ENCODE assay signal across 24 mouse cellular contexts in genomic region chr2:91213311-91213710, GRCm38 (mm10). TPM values are rescaled to one million over a fixed set of nuclear protein-coding genes. Genes with fewer than 3 reads are reported as not detected.
A peak's percentile ranks its signal among the peaks of the same experiment; 100 is the strongest.
DNase-seq lines count a peak whose midpoint lies in the region; ATAC-seq and TF ChIP-seq lines count a peak whose summit lies in the region.
"Had no signal": no experiment of that assay in that cellular context is flagged by ENCODE, and none has a peak within 500 bp of the region (broad histone marks: within the 10 kb centered on the region; RNA-seq: fewer than 3 reads in every experiment).

No protein-coding gene starts in this region.

- in situ Hi-C loops in CH12.LX (cut with MboI; ENCODE audit: low pct_ligation_motif_present, low pct_unique_long_range_greater_than_20kb, low sequenced_read_pairs) = no loop called here

- no peak for ATAC-seq in intestine, postnatal 0 days
- no peak for ATAC-seq in intestine, embryonic 15.5 days
- no peak for ATAC-seq in lung, embryonic 14.5 days (ENCODE audit: insufficient read depth)
- ATAC-seq: forebrain, embryonic 15.5 days; midbrain, embryonic 16.5 days had no signal

- no peaks in the 10 kb centered on the region for H3K27me3 ChIP-seq in intestine, postnatal 0 days (replicated peaks; ENCODE audit: control insufficient read depth, insufficient read depth, low read length)
- H3K27me3 ChIP-seq in intestine, embryonic 15.5 days (replicated peaks) = no peaks in the 10 kb centered on the region
- H3K27me3 ChIP-seq in lung, embryonic 14.5 days (ENCODE audit: insufficient read depth, low read length) = no peaks in the 10 kb centered on the region
- H3K27me3 ChIP-seq in CH12.LX (replicated peaks) = no peaks in the 10 kb centered on the region
- H3K27me3 ChIP-seq: forebrain, embryonic 15.5 days; heart, embryonic 13.5 days; limb, embryonic 15.5 days; neural tube, embryonic 15.5 days had no signal

- H3K4me3 ChIP-seq in intestine, postnatal 0 days (ENCODE audit: low read depth, low read length) = no peak overlapping the region
- H3K4me3 ChIP-seq in intestine, embryonic 15.5 days (replicated peaks) = no peak overlapping the region
- no peak overlapping the region for H3K4me3 ChIP-seq in lung, embryonic 14.5 days (ENCODE audit: low read depth, low read length)
- H3K4me3 ChIP-seq in CH12.LX (replicated peaks in 1 of 3; ENCODE audit: low read depth in 2 of 3, low read length in 2 of 3, poor library complexity in 1 of 3) = no peak overlapping the region
- H3K4me3 ChIP-seq: embryonic facial prominence, embryonic 10.5 days; forebrain, embryonic 15.5 days; heart, embryonic 13.5 days; limb, embryonic 15.5 days; neural tube, embryonic 15.5 days had no signal

- no peaks in the 10 kb centered on the region for H3K79me2 ChIP-seq in CH12.LX (replicated peaks; ENCODE audit: control insufficient read depth, extremely low read depth, insufficient read depth, poor library complexity, severe bottlenecking)

- H3K9me3 ChIP-seq in intestine, postnatal 0 days (ENCODE audit: control insufficient read depth) = no peaks in the 10 kb centered on the region
- no peaks in the 10 kb centered on the region for H3K9me3 ChIP-seq in intestine, embryonic 15.5 days
- no peaks in the 10 kb centered on the region for H3K9me3 ChIP-seq in lung, embryonic 14.5 days (ENCODE audit: low read depth, low read length)
- H3K9me3 ChIP-seq in CH12.LX (replicated peaks; ENCODE audit: low read length) = no peaks in the 10 kb centered on the region
- H3K9me3 ChIP-seq: embryonic facial prominence, embryonic 10.5 days; forebrain, embryonic 15.5 days; heart, embryonic 13.5 days; limb, embryonic 15.5 days; neural tube, embryonic 15.5 days had no signal

- no peak for TF ChIP-seq EP300 in CH12.LX (IDR thresholded peaks at IDR 0.05; ENCODE audit: low read length)

- H3K9ac ChIP-seq in intestine, postnatal 0 days (ENCODE audit: low read depth, low read length) = no peak overlapping the region
- no peak overlapping the region for H3K9ac ChIP-seq in intestine, embryonic 15.5 days
- no peak overlapping the region for H3K9ac ChIP-seq in lung, embryonic 14.5 days
- no peak overlapping the region for H3K9ac ChIP-seq in CH12.LX (ENCODE audit: insufficient read depth, low read depth)
- H3K9ac ChIP-seq: forebrain, embryonic 15.5 days; heart, embryonic 13.5 days; limb, embryonic 15.5 days; neural tube, embryonic 15.5 days had no signal

- dilution Hi-C loops in CH12.LX (cut with MboI; ENCODE audit: extremely low pct_ligation_motif_present, extremely low pct_unique_long_range_greater_than_20kb, low sequenced_read_pairs) = no loop called here

- TF ChIP-seq RAD21 in CH12.LX (IDR thresholded peaks at IDR 0.05; ENCODE audit: low read depth, low read length) = peak; percentile 30

- TF ChIP-seq CTCF in intestine, postnatal 0 days (IDR thresholded peaks at IDR 0.05; ENCODE audit: low read depth) = peak; percentile 50
- TF ChIP-seq CTCF in lung, embryonic 14.5 days (IDR thresholded peaks at IDR 0.05; ENCODE audit: low read depth) = peak; percentile 23; the same call in 1 of the 2 replicates
- peak in 1 of 2 experiments; percentile 34; a peak in 1 of 4 replicates for TF ChIP-seq CTCF in CH12.LX (conservative IDR thresholded peaks at IDR 0.05 in 1 of 2, IDR thresholded peaks at IDR 0.05 in 1 of 2; ENCODE audit: low read depth in 2 of 2, low read length in 2 of 2)

- no peak overlapping the region for H3K27ac ChIP-seq in intestine, postnatal 0 days (ENCODE audit: low read depth, low read length)
- no peak overlapping the region for H3K27ac ChIP-seq in intestine, embryonic 15.5 days
- no peak overlapping the region for H3K27ac ChIP-seq in lung, embryonic 14.5 days (ENCODE audit: low read depth)
- no peak overlapping the region for H3K27ac ChIP-seq in CH12.LX (ENCODE audit: insufficient read depth, low read depth)
- H3K27ac ChIP-seq: embryonic facial prominence, embryonic 10.5 days; forebrain, embryonic 15.5 days; heart, embryonic 13.5 days; limb, embryonic 15.5 days; neural tube, embryonic 15.5 days had no signal

- no peaks in the 10 kb centered on the region for H3K4me1 ChIP-seq in intestine, postnatal 0 days (replicated peaks; ENCODE audit: control insufficient read depth, insufficient read depth, low read length)
- no peaks in the 10 kb centered on the region for H3K4me1 ChIP-seq in intestine, embryonic 15.5 days (replicated peaks)
- no peaks in the 10 kb centered on the region for H3K4me1 ChIP-seq in lung, embryonic 14.5 days (ENCODE audit: insufficient read depth)
- H3K4me1 ChIP-seq in CH12.LX (ENCODE audit: control insufficient read depth in 1 of 2, insufficient read depth in 2 of 2) = no peaks in the 10 kb centered on the region
- H3K4me1 ChIP-seq: embryonic facial prominence, embryonic 10.5 days; heart, embryonic 13.5 days; limb, embryonic 15.5 days had no signal

- no peak for DNase-seq in lung, embryonic 14.5 days
- no peak for DNase-seq in lung, postnatal 14 days
- no peak for DNase-seq in CH12.LX (ENCODE audit: extremely low read depth)
- DNase-seq in cerebellum, adult 11-12 months = no peak
- no peak for DNase-seq in thymus, postnatal 14 days
- DNase-seq: cerebellum, adult 11 months; cerebellum, postnatal 10 days; gastrocnemius, postnatal 10 days; heart, adult 11 months; heart, postnatal 14 days; kidney, adult 9 months; kidney, postnatal 25 days; left cerebral cortex, postnatal 4 days; lung, adult 18-20 months; lung, postnatal 4 days; thymus, adult 2 months had no signal

- no peak for TF ChIP-seq POLR2A in CH12.LX (IDR thresholded peaks at IDR 0.05; ENCODE audit: low read depth, low read length)

- no peak overlapping the region for H3K4me2 ChIP-seq in intestine, postnatal 0 days (replicated peaks; ENCODE audit: low read depth)
- no peak overlapping the region for H3K4me2 ChIP-seq in intestine, embryonic 15.5 days (replicated peaks)
- no peak overlapping the region for H3K4me2 ChIP-seq in lung, embryonic 14.5 days
- no peak overlapping the region for H3K4me2 ChIP-seq in CH12.LX (ENCODE audit: insufficient read depth, low read depth, poor library complexity, severe bottlenecking)
- H3K4me2 ChIP-seq: forebrain, embryonic 15.5 days; heart, embryonic 13.5 days; limb, embryonic 15.5 days; neural tube, embryonic 15.5 days had no signal

- peaks cover 58% of the 10 kb centered on the region for H3K36me3 ChIP-seq in intestine, postnatal 0 days (ENCODE audit: control insufficient read depth, insufficient read depth)
- H3K36me3 ChIP-seq in intestine, embryonic 15.5 days = peaks cover 19% of the 10 kb centered on the region
- peaks cover 77% of the 10 kb centered on the region for H3K36me3 ChIP-seq in lung, embryonic 14.5 days (ENCODE audit: insufficient read depth)
- peaks cover 52 to 93% of the 10 kb centered on the region in 2 experiments for H3K36me3 ChIP-seq in CH12.LX (replicated peaks in 1 of 2; ENCODE audit: control insufficient read depth in 1 of 2, insufficient read depth in 1 of 2, low read length in 1 of 2)

TF ChIP-seq in CH12.LX, 34 proteins besides CTCF, POLR2A, EP300 and RAD21:
- no peak for TF ChIP-seq ELF1 (IDR thresholded peaks at IDR 0.05; ENCODE audit: low read depth, low read length)
- TF ChIP-seq SMC3 (IDR thresholded peaks at IDR 0.05; ENCODE audit: low read depth, low read length) = peak; percentile 1; the same call in 1 of the 2 replicates

RNA-seq across cellular contexts. Expression of gene Acp2, which starts 10.6 kb away (rescaled TPM):
- polyA plus RNA-seq in intestine, postnatal 0 days (2015; fragmentation: Nextera tagmentation; extraction: Ambion mirVana) = 20.4 and 20.5 TPM in 2 replicates
- polyA plus RNA-seq in intestine, embryonic 15.5 days (2015; fragmentation: Nextera tagmentation; extraction: Ambion mirVana) = 20.4 and 20.9 TPM in 2 replicates
- polyA plus RNA-seq in lung, embryonic 14.5 days (2014; fragmentation: Nextera tagmentation; extraction: Ambion mirVana) = 33.8 and 34.3 TPM in 2 replicates
- 3.1 and 4.2 TPM in 2 replicates for total RNA-seq in CH12.LX (2012; rRNA removed)
- 2.4 and 2.9 TPM in 2 replicates for total RNA-seq in CH12.LX (2014; rRNA removed)
- polyA plus RNA-seq in CH12.LX (2012; ENCODE audit: insufficient read length, low read depth) = 3.1 TPM in 2 replicates

RNA-seq across cellular contexts. Expression of gene Nr1h3, which starts 10.7 kb away (rescaled TPM):
- polyA plus RNA-seq in intestine, postnatal 0 days (2015; fragmentation: Nextera tagmentation; extraction: Ambion mirVana) = 22.7 TPM in 2 replicates
- 12.8 and 14.3 TPM in 2 replicates for polyA plus RNA-seq in intestine, embryonic 15.5 days (2015; fragmentation: Nextera tagmentation; extraction: Ambion mirVana)
- polyA plus RNA-seq in lung, embryonic 14.5 days (2014; fragmentation: Nextera tagmentation; extraction: Ambion mirVana) = 14.2 and 15.7 TPM in 2 replicates
- total RNA-seq in CH12.LX (2012; rRNA removed) = 0.50 and 0.93 TPM in 2 replicates
- total RNA-seq in CH12.LX (2014; rRNA removed) = 0.17 and 0.59 TPM in 2 replicates
- 0.19 TPM in 1 of 2 replicates, not detected in the other for polyA plus RNA-seq in CH12.LX (2012; ENCODE audit: insufficient read length, low read depth)

RNA-seq across cellular contexts. Expression of gene Ddb2, which starts 23.5 kb away (rescaled TPM):
- polyA plus RNA-seq in intestine, postnatal 0 days (2015; fragmentation: Nextera tagmentation; extraction: Ambion mirVana) = 4.4 and 6.1 TPM in 2 replicates
- polyA plus RNA-seq in intestine, embryonic 15.5 days (2015; fragmentation: Nextera tagmentation; extraction: Ambion mirVana) = 14.8 and 17.4 TPM in 2 replicates
- polyA plus RNA-seq in lung, embryonic 14.5 days (2014; fragmentation: Nextera tagmentation; extraction: Ambion mirVana) = 14.6 and 17.3 TPM in 2 replicates
- total RNA-seq in CH12.LX (2012; rRNA removed) (11.0 and 13.9 TPM in 2 replicates), CH12.LX (2014; rRNA removed) (20.2 and 23.4 TPM in 2 replicates)
- polyA plus RNA-seq in CH12.LX (2012; ENCODE audit: insufficient read length, low read depth) = 14.1 and 15.2 TPM in 2 replicates

RNA-seq across cellular contexts. Expression of gene Madd, which starts 29.7 kb away (rescaled TPM):
- polyA plus RNA-seq in intestine, postnatal 0 days (2015; fragmentation: Nextera tagmentation; extraction: Ambion mirVana) = 3.1 and 4.7 TPM in 2 replicates
- 8.0 and 11.0 TPM in 2 replicates for polyA plus RNA-seq in intestine, embryonic 15.5 days (2015; fragmentation: Nextera tagmentation; extraction: Ambion mirVana)
- polyA plus RNA-seq in lung, embryonic 14.5 days (2014; fragmentation: Nextera tagmentation; extraction: Ambion mirVana) = 7.6 and 8.6 TPM in 2 replicates
- total RNA-seq in CH12.LX (2012; rRNA removed) = 12.8 and 14.6 TPM in 2 replicates
- 4.7 and 4.8 TPM in 2 replicates for total RNA-seq in CH12.LX (2014; rRNA removed)
- 15.6 and 18.3 TPM in 2 replicates for polyA plus RNA-seq in CH12.LX (2012; ENCODE audit: insufficient read length, low read depth)

RNA-seq across cellular contexts. Expression of gene Pacsin3, which starts 42.4 kb away (rescaled TPM):
- 6.5 and 7.3 TPM in 2 replicates for polyA plus RNA-seq in intestine, postnatal 0 days (2015; fragmentation: Nextera tagmentation; extraction: Ambion mirVana)
- polyA plus RNA-seq in intestine, embryonic 15.5 days (2015; fragmentation: Nextera tagmentation; extraction: Ambion mirVana) = 21.3 and 22.3 TPM in 2 replicates
- polyA plus RNA-seq in lung, embryonic 14.5 days (2014; fragmentation: Nextera tagmentation; extraction: Ambion mirVana) = 41.2 and 46.9 TPM in 2 replicates
- 5.3 and 9.1 TPM in 2 replicates for total RNA-seq in CH12.LX (2012; rRNA removed)
- 1.2 and 1.5 TPM in 2 replicates for total RNA-seq in CH12.LX (2014; rRNA removed)
- 1.4 and 3.1 TPM in 2 replicates for polyA plus RNA-seq in CH12.LX (2012; ENCODE audit: insufficient read length, low read depth)

Comparison
In these comparisons a context has a peak if more than half of its experiments do, and no peak if none do; other contexts are left out.
1. RNA of gene Nr1h3, which starts 10.7 kb away (polyA plus RNA-seq): 22.7 TPM in intestine, postnatal 0 days, 14.2 to 15.7 TPM in lung, embryonic 14.5 days and 12.8 to 14.3 TPM in intestine, embryonic 15.5 days; 0.19 TPM in CH12.LX; every median in the first group is over 10 times any median in the second.